Mouse (Mus musculus) CH12F3 (cell line): ENCODE results near the gene Evl.
"Not testable (repeated sequence)": the region's sequence is repeated elsewhere in the genome, so short reads cannot be mapped to it uniquely, and the experiment has no call there.

ENCODE experiments used
- in situ Hi-C: fragments of 300-500 bp; cut with MboI; formaldehyde crosslinking; loops from 2 replicates; pipeline ENCODE4 v1.14.3; 2020; ENCODE audit warnings: low sequenced_read_pairs

The Evl gene

GRCm38 (mm10) chr12:108554120-108554841 is at the start of gene Evl:
Gene Evl (plus strand): TSS chr12:108554720.
- in situ Hi-C loops = no loop called here

GRCm38 (mm10) chr12:108505846-108506245 is 48.7 kb upstream of the Evl start:
- in situ Hi-C loops = no loop called here

GRCm38 (mm10) chr12:108507046-108507445 is 47.5 kb upstream of the Evl start:
- in situ Hi-C loops = not testable (repeated sequence)

- in situ Hi-C loops = no loop called here
Observed at GRCm38 (mm10) chr12:108510571-108510970, 43.9 kb upstream of the Evl start.

- in situ Hi-C loops = no loop called here
Observed at GRCm38 (mm10) chr12:108511009-108511408, 43.5 kb upstream of the Evl start.

GRCm38 (mm10) chr12:108515464-108515863 is 39.1 kb upstream of the Evl start:
- in situ Hi-C loops = no loop called here

- in situ Hi-C loops = no loop called here
Observed at GRCm38 (mm10) chr12:108519374-108519773, 35.1 kb upstream of the Evl start.

GRCm38 (mm10) chr12:108529214-108529613 is 25.3 kb upstream of the Evl start:
- in situ Hi-C loops = no loop called here

- in situ Hi-C loops = no loop called here
Observed at GRCm38 (mm10) chr12:108534484-108534883, 20.0 kb upstream of the Evl start.

- in situ Hi-C loops = no loop called here
Observed at GRCm38 (mm10) chr12:108536461-108536860, 18.1 kb upstream of the Evl start.

GRCm38 (mm10) chr12:108541088-108541487 is 13.4 kb upstream of the Evl start:
- in situ Hi-C loops = no loop called here

- in situ Hi-C loops = no loop called here
Observed at GRCm38 (mm10) chr12:108546508-108547153, 7.9 kb upstream of the Evl start.

GRCm38 (mm10) chr12:108547251-108547875 is 7.2 kb upstream of the Evl start:
- in situ Hi-C loops = no loop called here

- in situ Hi-C loops = no loop called here
Observed at GRCm38 (mm10) chr12:108551731-108552130, 2.8 kb upstream of the Evl start.

GRCm38 (mm10) chr12:108553079-108553478 is 1.4 kb upstream of the Evl start:
- in situ Hi-C loops = no loop called here

GRCm38 (mm10) chr12:108554861-108555556 is 489 bp downstream of the Evl start:
- in situ Hi-C loops = no loop called here

GRCm38 (mm10) chr12:108558194-108558593 is 3.7 kb downstream of the Evl start:
- in situ Hi-C loops = no loop called here

- in situ Hi-C loops = no loop called here
Observed at GRCm38 (mm10) chr12:108563238-108563637, 8.7 kb downstream of the Evl start.

GRCm38 (mm10) chr12:108564910-108565506 is 10.5 kb downstream of the Evl start:
- in situ Hi-C loops = no loop called here

- in situ Hi-C loops = no loop called here
Observed at GRCm38 (mm10) chr12:108579156-108579871, 24.8 kb downstream of the Evl start.
